Mouse (Mus musculus): ENCODE measurements at regions not wholly inside any gene's neighbourhood (a gene's known extent, or its start where the extent isn't known, plus 50 kb on each side); places are given as distances from the start of the nearest gene placed in this dataset.

DNA sequence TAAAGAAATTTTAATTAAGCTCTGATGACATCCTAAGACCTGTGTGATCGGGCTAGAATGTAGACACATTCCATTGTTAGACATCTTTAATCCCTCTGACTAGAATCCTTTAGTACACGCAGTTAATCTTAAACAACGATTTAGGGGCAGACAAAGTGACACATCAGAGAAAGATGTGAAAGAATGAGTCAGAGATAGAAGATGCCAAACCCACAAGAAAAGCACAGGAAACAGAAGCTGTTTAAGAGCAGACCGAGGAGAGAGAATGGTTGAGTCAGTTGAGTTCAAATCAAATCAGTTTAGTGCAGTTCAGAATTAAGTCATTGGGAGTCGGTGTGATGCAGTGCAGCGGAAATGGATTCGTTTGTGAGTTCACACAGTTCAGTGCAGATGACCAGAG is 812.6 kb downstream of the Dach1 start:
- Histone ChIP-seq H3K4me2 (ENCODE audit: low read depth, low read length) (no peak overlapping the region), H3K27me3 (ENCODE audit: insufficient read depth, low read length) (no peaks in the 10 kb centered on the region), H3K9ac (replicated peaks) (no peak overlapping the region), H3K36me3 (replicated peaks; ENCODE audit: insufficient read depth, low read length) (no peaks in the 10 kb centered on the region), H3K4me1 (ENCODE audit: insufficient read depth) (no peaks in the 10 kb centered on the region), H3K27ac (ENCODE audit: low read depth) (no peak overlapping the region), H3K9me3 (ENCODE audit: low read length) (no peaks in the 10 kb centered on the region), H3K4me3 (ENCODE audit: low read depth, low read length) (no peak overlapping the region)
- ATAC-seq = no peak
- DNase-seq = no peak
- TF ChIP-seq CTCF (IDR thresholded peaks at IDR 0.05; ENCODE audit: low read depth) (no peak), EP300 (IDR thresholded peaks at IDR 0.05; ENCODE audit: low read depth) (no peak)
- 84% methylated on average over 7 of the region's 7 CpGs for WGBS (ENCODE audit: insufficient replicate concordance)

DNA sequence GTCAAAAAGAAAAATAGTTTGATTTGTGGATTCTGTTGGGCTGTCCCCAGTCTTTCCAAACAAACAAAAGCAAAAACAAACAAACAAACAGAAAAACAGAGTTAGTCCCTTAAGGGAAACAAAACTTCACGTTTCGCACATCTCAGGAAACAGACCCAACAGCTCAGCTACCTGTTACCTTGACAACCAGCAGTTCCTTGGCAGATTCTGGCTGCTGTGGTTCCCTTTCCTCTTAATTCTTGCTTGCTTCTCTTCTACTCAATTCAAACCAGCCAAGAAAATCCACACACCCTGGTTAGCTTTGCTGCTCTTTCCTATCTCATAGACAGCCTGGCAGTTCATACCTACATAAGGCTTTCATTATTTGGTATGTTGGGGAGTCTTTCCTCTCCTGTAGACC is 821.6 kb downstream of the Dach1 start:
- WGBS (ENCODE audit: insufficient replicate concordance) = 57% methylated on average over 2 of the region's 2 CpGs
- Histone ChIP-seq H3K27me3 (ENCODE audit: insufficient read depth, low read length) (no peaks in the 10 kb centered on the region), H3K4me3 (ENCODE audit: low read depth, low read length) (no peak overlapping the region), H3K36me3 (replicated peaks; ENCODE audit: insufficient read depth, low read length) (no peaks in the 10 kb centered on the region), H3K27ac (ENCODE audit: low read depth) (no peak overlapping the region), H3K4me1 (ENCODE audit: insufficient read depth) (no peaks in the 10 kb centered on the region), H3K9me3 (ENCODE audit: low read length) (no peaks in the 10 kb centered on the region), H3K4me2 (ENCODE audit: low read depth, low read length) (no peak overlapping the region), H3K9ac (replicated peaks) (no peak overlapping the region)
- ATAC-seq (no peak), DNase-seq (no peak)
- TF ChIP-seq EP300 (IDR thresholded peaks at IDR 0.05; ENCODE audit: low read depth) (no peak), CTCF (IDR thresholded peaks at IDR 0.05; ENCODE audit: low read depth) (no peak)

DNA sequence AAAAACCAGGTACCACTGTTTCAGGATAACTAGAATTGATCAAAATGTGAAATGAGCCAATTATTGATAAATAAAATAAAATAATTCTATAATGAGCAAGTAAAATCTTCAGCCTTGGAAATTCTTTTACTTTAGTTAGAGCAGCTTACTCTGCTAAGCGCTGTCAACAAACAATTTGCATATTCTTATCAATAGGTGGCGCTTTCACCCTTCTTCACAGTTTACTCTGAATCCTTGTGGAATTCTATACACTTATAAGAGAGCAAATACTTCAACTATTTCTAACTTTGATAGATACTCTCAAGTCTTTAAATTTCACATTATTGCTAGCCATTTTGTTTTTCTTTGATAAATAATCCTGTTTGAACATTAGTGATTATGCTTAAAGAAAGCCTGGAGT is 812.5 kb upstream of the Klhl1 start:
- no peak for ATAC-seq
- Histone ChIP-seq H3K27me3 (ENCODE audit: insufficient read depth, low read length) (no peaks in the 10 kb centered on the region), H3K36me3 (replicated peaks; ENCODE audit: insufficient read depth, low read length) (no peaks in the 10 kb centered on the region), H3K9ac (replicated peaks) (no peak overlapping the region), H3K27ac (ENCODE audit: low read depth) (no peak overlapping the region), H3K4me2 (ENCODE audit: low read depth, low read length) (no peak overlapping the region), H3K4me3 (ENCODE audit: low read depth, low read length) (no peak overlapping the region), H3K4me1 (ENCODE audit: insufficient read depth) (no peaks in the 10 kb centered on the region), H3K9me3 (ENCODE audit: low read length) (no peaks in the 10 kb centered on the region)
- no peak for DNase-seq
- WGBS (ENCODE audit: insufficient replicate concordance) = 19% methylated on average over 2 of the region's 2 CpGs
- TF ChIP-seq EP300 (IDR thresholded peaks at IDR 0.05; ENCODE audit: low read depth) (no peak), CTCF (IDR thresholded peaks at IDR 0.05; ENCODE audit: low read depth) (peak; percentile 35; the same call in 1 of the 2 replicates)

DNA sequence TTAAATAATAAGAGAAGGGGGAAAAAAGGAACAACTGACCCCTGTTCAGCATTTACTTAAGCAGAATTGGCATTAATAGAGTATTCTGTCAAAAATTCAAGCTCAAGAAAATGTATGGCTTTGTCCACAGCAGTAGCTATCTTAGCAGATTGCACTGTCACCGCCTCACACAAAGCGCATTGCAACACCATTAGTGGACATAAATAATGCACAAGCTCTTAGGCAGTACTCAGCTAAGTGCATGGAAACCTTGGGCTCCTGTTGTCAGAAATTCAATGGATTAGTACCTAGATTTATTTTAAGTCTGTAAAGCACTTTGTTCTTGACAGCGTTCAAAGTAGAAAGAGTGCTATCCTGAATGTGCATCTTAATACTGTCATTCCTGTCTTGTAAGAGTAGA is 811.1 kb upstream of the Klhl1 start:
- TF ChIP-seq EP300 (IDR thresholded peaks at IDR 0.05; ENCODE audit: low read depth) (no peak), CTCF (IDR thresholded peaks at IDR 0.05; ENCODE audit: low read depth) (no peak)
- ATAC-seq (no peak), DNase-seq (no peak)
- H3K27me3 ChIP-seq (ENCODE audit: insufficient read depth, low read length) = no peaks in the 10 kb centered on the region
- H3K9me3 ChIP-seq (ENCODE audit: low read length) = no peaks in the 10 kb centered on the region
- no peak overlapping the region for H3K4me2 ChIP-seq (ENCODE audit: low read depth, low read length)
- H3K9ac ChIP-seq (replicated peaks) = no peak overlapping the region
- no peaks in the 10 kb centered on the region for H3K4me1 ChIP-seq (ENCODE audit: insufficient read depth)
- WGBS (ENCODE audit: insufficient replicate concordance) = 81% methylated on average over 3 of the region's 3 CpGs
- no peaks in the 10 kb centered on the region for H3K36me3 ChIP-seq (replicated peaks; ENCODE audit: insufficient read depth, low read length)
- H3K4me3 ChIP-seq (ENCODE audit: low read depth, low read length) = no peak overlapping the region
- no peak overlapping the region for H3K27ac ChIP-seq (ENCODE audit: low read depth)

DNA sequence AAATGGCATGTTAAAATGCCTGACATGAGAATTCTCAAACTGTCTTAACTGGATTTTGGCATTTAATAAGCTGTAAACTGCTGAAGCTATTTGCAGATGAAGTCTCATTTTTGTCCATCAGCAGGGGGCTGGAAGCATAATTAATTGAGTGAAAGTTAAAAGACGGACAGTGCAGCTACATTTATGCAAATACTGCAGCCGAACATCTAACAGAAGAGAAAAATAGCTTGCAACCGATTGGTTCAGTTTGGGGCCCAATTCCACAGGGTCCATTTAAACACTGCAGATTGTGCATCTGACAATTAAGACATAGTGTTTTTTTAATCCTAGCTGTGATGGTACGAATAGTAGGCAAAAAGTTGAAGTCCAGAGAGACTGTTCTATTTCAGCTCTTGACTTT is 774.2 kb upstream of the Klhl1 start:
- Histone ChIP-seq H3K27ac (ENCODE audit: low read depth) (no peak overlapping the region), H3K27me3 (ENCODE audit: insufficient read depth, low read length) (no peaks in the 10 kb centered on the region), H3K36me3 (replicated peaks; ENCODE audit: insufficient read depth, low read length) (no peaks in the 10 kb centered on the region), H3K4me1 (ENCODE audit: insufficient read depth) (no peaks in the 10 kb centered on the region), H3K9ac (replicated peaks) (no peak overlapping the region), H3K4me3 (ENCODE audit: low read depth, low read length) (no peak overlapping the region), H3K9me3 (ENCODE audit: low read length) (no peaks in the 10 kb centered on the region; the same call in 1 of the 2 replicates), H3K4me2 (ENCODE audit: low read depth, low read length) (no peak overlapping the region)
- ATAC-seq (no peak), DNase-seq (no peak)
- TF ChIP-seq CTCF (IDR thresholded peaks at IDR 0.05; ENCODE audit: low read depth) (no peak), EP300 (IDR thresholded peaks at IDR 0.05; ENCODE audit: low read depth) (no peak)
- WGBS (ENCODE audit: insufficient replicate concordance) = 71% methylated on average over 4 of the region's 4 CpGs

DNA sequence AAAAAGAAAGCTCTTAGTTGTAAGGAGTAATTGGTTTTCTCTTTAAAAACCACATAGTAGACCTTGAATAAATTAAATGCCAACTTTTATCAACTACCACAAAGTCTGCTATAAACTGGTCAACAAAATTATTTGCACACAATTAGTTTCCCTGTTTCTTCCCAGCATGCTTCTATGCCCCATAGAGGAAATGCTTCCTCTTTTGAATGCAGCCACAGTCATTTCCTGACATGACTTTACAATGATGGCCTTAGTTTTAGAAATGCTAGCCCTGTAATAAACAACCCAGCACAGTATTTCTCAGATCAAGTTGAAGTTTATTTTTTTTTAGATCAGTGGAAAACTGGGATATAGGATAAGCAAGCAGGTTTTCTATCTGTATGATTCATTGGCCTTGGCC is 768.5 kb upstream of the Klhl1 start:
- ATAC-seq = no peak

DNA sequence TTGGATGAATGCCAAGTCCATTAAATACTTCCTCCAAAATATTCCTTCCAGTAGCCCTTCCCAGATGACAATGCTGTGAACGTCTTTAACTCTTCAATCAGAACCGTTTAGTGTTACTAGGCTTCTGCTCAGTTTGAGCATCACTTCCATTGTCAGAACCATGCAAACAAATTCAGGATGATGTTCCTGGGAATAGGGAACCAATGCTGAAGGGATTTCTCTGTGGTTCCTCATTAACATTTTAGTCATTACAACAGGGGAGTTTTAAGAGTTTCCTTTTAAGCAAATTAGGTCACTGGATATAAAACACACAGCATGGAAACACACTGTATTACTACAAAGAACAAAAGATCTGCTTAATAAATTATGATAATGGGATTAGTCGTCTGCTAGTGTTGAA is 739.6 kb upstream of the Klhl1 start:
- ATAC-seq = no peak
- H3K27ac ChIP-seq (ENCODE audit: low read depth) = no peak overlapping the region
- TF ChIP-seq CTCF (IDR thresholded peaks at IDR 0.05; ENCODE audit: low read depth) (no peak), EP300 (IDR thresholded peaks at IDR 0.05; ENCODE audit: low read depth) (no peak)

More for the DNA sequence above, 768.5 kb upstream of the Klhl1 start:
- no peaks in the 10 kb centered on the region for H3K27me3 ChIP-seq (ENCODE audit: insufficient read depth, low read length)
- H3K27ac ChIP-seq (ENCODE audit: low read depth) = no peak overlapping the region
- H3K4me2 ChIP-seq (ENCODE audit: low read depth, low read length) = no peak overlapping the region
- DNase-seq = no peak
- no peak overlapping the region for H3K4me3 ChIP-seq (ENCODE audit: low read depth, low read length)
- no peak for TF ChIP-seq CTCF (IDR thresholded peaks at IDR 0.05; ENCODE audit: low read depth)
- no peak for TF ChIP-seq EP300 (IDR thresholded peaks at IDR 0.05; ENCODE audit: low read depth)
- H3K4me1 ChIP-seq (ENCODE audit: insufficient read depth) = no peaks in the 10 kb centered on the region
- H3K9ac ChIP-seq (replicated peaks) = no peak overlapping the region
- H3K9me3 ChIP-seq (ENCODE audit: low read length) = no peaks in the 10 kb centered on the region; the same call in 1 of the 2 replicates
- no peaks in the 10 kb centered on the region for H3K36me3 ChIP-seq (replicated peaks; ENCODE audit: insufficient read depth, low read length)

More for the DNA sequence above, 739.6 kb upstream of the Klhl1 start:
- Histone ChIP-seq H3K4me1 (ENCODE audit: insufficient read depth) (no peaks in the 10 kb centered on the region), H3K4me2 (ENCODE audit: low read depth, low read length) (no peak overlapping the region), H3K27me3 (ENCODE audit: insufficient read depth, low read length) (no peaks in the 10 kb centered on the region), H3K9ac (replicated peaks) (no peak overlapping the region), H3K9me3 (ENCODE audit: low read length) (no peaks in the 10 kb centered on the region), H3K36me3 (replicated peaks; ENCODE audit: insufficient read depth, low read length) (no peaks in the 10 kb centered on the region), H3K4me3 (ENCODE audit: low read depth, low read length) (no peak overlapping the region)
- no peak for DNase-seq
- WGBS (ENCODE audit: insufficient replicate concordance) = 61% methylated on average over 3 of the region's 3 CpGs
